Mouse (Mus musculus): ENCODE measurements around the gene Gm20518.

The Gm20518 gene

GRCm38 (mm10) chr16:17891567-17891959 is at the start of gene Gm20518:
TSS of gene Gm20518 (minus strand) at chr16:17891671.
- peak; percentile 99 for DNase-seq

DNA sequence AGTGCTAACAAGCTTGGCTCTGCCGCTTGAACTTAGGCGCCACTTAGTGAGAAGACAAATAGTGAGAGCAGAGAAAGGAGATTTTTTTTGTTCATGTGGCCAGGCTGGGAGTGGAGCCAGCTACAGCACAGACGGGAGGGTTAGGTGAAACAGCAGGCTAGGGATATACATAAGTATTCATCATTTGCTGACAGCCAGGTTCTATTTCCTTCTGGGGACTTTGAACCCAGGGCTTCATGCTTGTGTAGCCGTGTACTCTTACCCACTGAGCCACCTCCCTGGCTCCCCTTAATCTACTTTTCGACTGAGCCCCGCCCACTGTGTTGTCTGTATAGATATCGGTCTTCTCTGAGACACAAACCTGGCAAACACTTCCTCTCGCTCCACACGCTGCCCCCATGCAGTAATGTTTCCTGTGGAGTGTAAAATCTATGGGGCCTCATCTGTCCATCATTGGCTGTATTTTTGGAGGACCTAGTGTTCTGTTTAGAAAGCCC is 47.8 kb upstream of the Gm20518 start:
- DNase-seq = no peak

DNA sequence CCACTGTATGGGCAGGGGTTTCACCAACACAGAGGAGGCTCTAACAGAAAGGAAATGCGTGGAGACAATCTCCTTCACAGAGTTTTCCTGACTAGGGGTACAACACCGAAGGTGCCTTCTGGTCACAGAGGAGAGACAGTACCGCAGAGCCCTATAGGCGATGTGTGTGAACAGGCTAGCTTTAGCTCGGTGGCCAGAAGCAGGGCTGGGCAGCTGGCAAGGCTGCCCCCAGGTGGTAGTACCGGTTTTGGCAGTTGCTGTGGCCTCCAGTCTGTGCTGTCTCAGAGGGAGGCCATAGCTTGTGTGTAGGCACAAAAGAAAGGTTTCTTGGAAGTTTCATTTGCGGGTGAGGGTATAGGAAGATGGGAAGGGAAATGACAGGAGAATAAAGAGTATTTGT is 47.4 kb upstream of the Gm20518 start:
- peak; percentile 68 for DNase-seq

- DNase-seq = no peak
These were observed 46.7 kb upstream of the Gm20518 start for GRCm38 (mm10) chr16:17938187-17938586.

- DNase-seq = no peak
These were observed 45.3 kb upstream of the Gm20518 start for GRCm38 (mm10) chr16:17936776-17937175.

- no peak for DNase-seq
These were observed 43.0 kb upstream of the Gm20518 start for GRCm38 (mm10) chr16:17934445-17934910.

DNA sequence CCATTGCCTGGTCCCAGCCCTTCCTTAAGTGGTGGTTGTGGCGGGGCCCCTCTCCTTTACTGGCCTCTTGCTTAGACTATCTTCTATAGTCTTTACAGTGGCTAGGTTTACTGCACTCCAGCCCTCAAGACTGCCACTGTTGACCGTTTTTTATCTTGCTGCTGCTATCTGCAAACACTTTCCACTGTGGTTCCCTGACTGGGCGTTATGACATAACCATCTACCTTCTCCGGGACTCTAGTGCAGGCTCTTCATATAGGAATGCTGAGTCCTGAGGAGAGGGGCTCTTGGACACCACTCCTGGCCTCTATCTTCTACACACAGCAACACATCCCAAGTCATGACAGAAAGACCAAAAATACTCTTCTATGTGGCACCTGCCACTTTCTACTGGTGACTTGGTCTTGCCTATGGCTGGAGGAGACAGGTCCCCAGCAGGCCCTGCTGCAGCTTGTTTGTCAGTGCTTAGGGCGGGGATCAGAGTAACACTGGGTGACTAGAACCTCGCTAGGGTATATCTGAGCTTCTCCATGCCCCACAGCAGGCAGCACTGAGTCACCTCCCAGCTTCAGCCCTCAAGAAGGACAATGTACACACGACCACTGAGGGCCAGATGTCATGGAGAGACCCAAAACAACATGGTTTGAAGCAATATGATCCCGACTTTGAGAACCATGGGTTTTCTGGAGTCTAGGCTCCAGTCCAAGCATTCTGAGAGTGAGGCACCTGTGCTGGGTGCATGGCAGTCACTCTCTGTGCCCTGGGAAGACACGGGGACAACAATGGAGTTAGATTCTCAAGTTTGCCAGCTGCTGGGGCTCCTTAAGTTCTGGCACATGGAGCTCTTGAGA is 42.3 kb upstream of the Gm20518 start:
- DNase-seq = no peak

DNA sequence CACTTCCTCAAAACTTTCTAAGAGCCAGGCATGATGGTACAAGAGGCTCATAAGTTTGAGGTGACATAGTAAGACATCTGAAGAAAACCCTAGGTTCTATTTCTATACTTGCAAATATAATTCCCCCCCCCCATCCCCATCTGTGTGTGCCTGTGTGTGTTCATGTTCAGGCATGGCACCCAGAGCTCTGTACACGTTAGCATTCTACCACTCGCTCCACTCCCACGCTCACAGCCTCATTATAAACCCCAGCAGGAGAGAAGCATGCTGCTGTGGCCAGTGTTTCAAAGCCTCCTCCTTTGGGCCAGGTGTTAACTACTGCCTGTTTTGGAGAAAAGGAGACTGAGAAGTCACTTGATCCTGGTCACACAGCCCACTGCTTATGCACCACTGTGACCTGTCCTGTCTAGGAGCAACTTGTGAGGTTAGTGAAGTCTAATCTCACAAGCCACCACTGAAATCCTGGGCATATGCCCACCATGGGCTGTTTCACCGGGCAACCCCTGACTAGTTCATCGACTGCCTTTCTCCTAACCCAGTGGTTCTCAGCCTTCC is 40.5 kb upstream of the Gm20518 start:
- no peak for DNase-seq

DNA sequence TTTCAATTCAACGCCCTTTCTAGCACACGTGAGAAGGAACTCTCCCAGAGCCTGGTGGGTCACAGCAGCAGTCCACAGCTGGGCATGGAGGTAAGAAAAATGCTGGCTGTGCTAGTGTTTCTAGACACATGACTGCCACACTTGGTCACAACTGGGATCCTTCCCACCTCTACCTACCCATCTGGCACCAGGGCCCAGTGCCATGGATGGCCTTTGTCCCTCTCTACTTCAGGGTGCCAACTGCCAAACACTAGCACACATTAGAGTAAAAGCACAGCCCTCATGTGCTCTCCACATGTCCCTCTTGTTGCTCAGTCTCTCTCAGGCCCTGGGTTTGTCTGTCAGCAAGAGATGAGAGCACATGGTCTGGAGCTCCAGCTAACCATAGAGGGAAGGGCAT is 38.2 kb upstream of the Gm20518 start:
- no peak for DNase-seq

DNA sequence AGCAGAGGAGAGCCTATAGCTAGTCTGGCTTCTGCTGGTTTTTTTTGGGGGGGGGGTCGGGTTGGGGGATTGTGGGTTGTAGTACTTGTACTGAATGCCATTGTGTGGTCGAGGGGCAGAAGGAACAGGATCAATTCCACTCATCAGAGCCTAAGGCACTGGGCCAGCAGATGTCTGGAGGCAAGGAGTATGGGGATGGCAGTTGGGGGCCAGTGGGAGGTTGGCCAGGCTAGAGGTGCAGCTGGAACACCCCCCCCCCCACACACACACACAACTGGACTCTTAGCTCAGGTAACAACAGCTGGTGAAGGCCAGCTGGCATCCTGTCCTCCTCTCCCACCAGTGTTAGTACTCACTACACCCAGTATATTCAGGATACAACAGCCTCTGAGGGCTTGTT is 37.7 kb upstream of the Gm20518 start:
- DNase-seq = no peak

DNA sequence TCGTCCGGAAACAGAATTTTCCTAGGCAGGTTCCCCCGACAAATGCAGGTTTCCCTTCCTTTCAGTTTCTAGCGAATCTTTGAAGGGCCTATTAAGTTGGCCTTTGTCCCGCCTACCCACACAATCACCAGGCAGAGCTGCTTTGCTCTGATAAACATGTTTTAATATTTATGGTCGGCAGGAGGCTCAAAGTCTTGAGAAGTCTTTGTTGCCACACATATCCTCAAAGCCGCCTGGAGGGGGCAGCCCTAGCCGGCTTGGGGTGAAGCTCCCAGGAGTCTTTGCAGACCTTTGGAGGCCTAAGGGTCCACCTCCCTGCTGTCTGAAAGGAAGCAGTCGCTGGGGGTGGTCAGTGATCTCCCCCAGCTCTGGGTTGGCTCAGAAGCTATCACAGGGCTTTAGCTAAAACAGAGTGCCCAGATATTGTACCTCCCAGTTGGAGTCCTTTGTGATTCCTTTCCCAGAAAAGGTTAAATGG is 37.2 kb upstream of the Gm20518 start:
- DNase-seq = peak; percentile 90

GRCm38 (mm10) chr16:17928087-17928580 is 36.7 kb upstream of the Gm20518 start, which contains the start of gene Slc25a1:
TSS of gene Slc25a1 (minus strand) at chr16:17928219.
- DNase-seq = peak; percentile 74

DNA sequence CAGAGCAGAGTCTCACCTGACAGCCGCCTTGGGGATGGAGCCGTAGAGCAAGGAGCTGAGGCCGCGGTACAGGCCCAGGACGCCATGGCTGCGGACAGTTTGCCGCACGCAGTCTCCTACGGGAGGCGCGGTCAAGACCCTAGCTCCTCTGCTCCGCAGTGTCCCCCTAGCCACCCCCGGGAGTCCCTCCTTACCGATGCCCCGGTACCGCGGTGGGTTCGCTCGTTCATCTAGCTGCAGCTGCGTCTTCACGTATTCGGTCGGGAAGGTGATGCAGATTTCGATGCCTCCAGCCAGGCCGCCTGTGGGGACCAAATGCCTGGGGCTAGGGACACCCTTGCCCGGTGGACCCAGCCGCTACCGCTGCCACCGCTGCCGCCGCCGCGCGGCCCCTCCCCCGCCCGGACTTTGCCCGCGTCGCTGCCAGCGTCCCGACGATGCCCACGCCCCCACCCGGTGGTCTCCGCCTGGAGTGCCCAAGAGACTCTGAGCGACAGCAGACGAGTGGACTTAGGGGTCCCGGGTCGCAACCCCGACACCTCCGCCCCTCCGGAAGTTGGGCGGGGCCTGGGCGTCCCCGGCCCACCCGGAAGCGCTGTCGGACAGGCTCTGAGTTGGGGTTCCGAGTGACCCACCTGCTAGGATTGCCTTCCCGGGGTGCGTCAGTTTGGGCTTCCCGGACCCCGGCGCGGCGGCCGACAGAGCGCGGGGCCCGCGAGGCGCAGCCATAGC is 36.0 kb upstream of the Gm20518 start:
- DNase-seq = peak; percentile 72

DNA sequence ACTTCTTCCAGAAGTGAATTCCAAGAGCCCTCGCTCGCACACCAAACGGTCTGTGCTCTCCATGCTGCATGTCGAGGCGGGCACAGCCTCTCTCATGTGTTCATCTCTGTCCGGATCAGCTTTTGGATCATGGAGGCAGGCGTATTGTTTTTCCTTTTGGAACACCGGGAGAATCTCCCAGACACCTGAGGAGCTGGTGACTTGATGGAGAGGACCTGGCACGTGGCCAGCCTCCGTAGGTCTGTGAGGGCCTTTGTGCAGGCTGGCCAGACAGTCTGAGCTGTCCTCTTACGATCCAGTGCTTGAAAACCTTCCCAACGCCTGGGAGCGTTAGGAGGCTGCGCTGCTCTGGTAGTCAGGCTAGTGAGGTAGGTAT is 30.7 kb upstream of the Gm20518 start:
- no peak for DNase-seq

- DNase-seq = peak; percentile 98
These were observed 30.1 kb upstream of the Gm20518 start for GRCm38 (mm10) chr16:17921325-17922162.

- peak; percentile 78 for DNase-seq
These were observed 29.1 kb upstream of the Gm20518 start for GRCm38 (mm10) chr16:17920586-17920985.

DNA sequence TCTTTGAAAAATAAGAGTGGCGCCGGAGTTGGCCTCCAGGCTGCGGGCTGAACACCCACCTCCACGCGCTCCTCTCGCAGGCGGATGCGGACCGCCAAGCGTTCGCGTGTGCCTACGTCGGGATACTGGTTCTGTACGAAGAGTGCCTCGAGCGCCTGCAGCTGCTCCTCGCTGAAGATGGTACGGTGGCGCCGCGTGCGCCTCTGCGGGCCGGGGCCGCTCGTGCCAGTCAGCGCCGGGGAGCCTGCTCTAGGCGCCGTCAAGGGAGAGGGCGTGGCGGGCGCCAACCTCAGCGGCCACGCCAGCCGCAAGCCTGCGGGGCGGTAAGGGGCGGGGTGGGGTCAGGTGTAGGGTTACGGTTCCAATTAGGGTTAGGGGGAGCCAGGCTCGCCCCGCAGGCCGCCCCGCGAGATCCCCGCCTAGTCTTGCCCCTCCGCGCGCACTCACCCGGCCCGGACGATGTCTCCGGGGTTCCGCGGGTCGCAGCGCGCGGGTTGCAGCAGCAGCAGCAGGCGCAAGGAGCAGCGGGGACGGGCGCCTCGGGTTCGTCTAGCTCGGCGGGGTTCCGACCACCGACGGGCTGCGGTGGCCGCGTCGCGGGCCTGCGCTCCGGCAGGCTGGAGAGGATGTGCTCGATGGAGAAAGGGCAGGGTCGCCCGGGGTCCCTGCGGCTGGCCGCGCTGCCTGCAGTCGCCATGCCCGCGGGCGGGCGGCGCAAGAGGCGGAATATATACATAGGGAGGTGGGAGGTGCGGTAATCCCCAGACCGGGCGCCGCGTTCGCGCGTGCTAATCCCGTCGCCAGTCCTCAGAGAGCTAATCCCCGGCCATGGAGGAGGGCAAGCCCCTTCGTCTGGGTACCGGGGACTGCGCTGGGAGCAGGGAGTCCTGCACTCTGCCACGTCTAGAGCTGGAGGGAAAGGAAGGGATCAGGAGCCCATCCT is 23.1 kb upstream of the Gm20518 start, which contains the start of gene Gsc2:
TSS of gene Gsc2 (minus strand) at position 753 of the 943 bp plus-strand sequence.
- DNase-seq = peak; percentile 71

DNA sequence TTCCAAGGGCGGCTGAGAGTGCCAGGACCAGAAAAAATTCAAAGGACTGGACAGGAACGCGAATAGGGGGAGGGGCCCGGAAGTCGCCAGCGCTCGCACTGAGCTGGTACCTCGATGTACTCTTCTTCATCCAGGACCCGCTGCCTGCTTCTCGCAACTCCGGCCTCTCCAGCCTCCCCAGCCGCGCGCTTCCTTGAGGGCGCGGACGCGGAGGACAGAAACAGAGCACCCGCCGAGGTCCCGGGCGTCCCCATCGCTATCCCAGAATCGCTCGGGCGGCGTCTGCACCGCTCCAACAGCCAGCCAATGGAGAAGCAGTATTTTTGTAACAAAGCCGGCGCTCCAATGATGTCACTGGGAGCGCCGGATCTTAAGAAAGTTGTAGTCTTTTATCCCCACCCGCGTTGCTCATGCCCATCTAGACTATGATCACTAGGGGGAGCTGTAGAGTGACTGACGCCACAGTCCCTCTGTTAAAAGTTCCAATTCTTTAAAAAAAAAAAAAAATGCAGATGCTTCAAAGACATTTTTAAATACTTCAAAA is 19.7 kb upstream of the Gm20518 start, which contains the start of gene Ess2:
TSS of gene Ess2 (minus strand) at position 297 of the 544 bp plus-strand sequence.
- peak; percentile 98 for DNase-seq

DNA sequence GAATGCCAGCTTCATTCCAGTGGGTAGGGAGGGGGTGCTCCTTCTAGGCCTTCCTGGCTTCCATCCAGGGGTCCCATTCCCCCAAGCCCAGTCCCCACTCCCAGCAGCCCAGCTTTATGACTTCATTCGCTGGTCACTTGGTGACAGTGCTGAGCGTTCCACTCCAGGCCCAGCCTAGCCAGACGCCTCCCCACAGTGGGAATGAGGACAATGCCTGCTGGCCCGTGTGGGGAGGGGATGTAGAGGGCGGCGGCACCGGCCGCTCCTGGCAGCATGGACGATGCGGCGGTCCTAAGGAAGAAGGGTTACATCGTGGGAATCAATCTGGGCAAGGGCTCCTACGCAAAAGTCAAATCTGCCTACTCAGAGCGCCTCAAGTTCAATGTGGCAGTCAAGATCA is 7.0 kb upstream of the Gm20518 start, which contains the start of the genes Dgcr2 and Tssk2:
TSS of gene Dgcr2 (minus strand) at position 101 of the 400 bp plus-strand sequence.
TSS of gene Tssk2 (plus strand) at position 176 of the 400 bp plus-strand sequence.
- no peak for DNase-seq

DNA sequence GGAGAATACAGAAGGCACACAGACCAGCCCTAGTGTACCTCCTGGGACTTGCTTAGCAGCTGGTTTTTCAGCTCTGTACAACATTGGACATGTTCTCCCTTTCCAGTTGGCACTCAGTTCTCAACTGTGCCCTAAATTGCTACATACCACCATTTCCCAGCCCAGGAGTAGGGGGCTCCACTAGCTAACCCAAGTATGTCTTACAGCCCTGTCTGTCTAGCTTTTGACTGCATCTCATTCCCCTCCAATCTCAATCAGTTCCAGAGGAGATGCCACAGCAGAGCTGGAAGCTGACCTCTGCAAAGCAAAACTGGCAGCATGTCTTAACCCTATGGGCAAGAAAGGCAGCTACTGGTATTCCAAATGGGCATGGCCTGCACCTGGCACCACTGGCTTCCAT is 4.6 kb upstream of the Gm20518 start:
- no peak for DNase-seq
